Mouse (Mus musculus) stomach, postnatal 0 days (tissue): ENCODE measurements around the gene Cryba4. TPM values are rescaled to one million over a fixed set of nuclear protein-coding genes. Genes with fewer than 3 reads are reported as not detected.

ENCODE experiments used
- ATAC-seq: fragments of 200-750 bp; cut with Nextera tagmentation; 2 replicates; pipeline ENCODE4 v1.8.0; 2017; ENCODE audit not compliant: low FRiP score, low TSS enrichment
- DNase-seq: peaks from one replicate; pipeline ENCODE4 v3.0.0-alpha.2; 2016; ENCODE audit warnings: low spot score
- H3K27ac ChIP-seq: fragments of 300-500 bp; sonication (generic); replicated peaks from 2 replicates; pipeline ENCODE4 v1.5.1; 2014; ENCODE audit warnings: mild to moderate bottlenecking, control low read depth
- H3K27me3 ChIP-seq: fragments of 300-500 bp; sonication (generic); 2 replicates; pipeline ENCODE4 v1.6.1; 2014; ENCODE audit warnings: low read length; ENCODE audit not compliant: control insufficient read depth, insufficient read depth
- H3K36me3 ChIP-seq: fragments of 300-500 bp; sonication (generic); 2 replicates; pipeline ENCODE4 v1.6.1; 2014; ENCODE audit warnings: low read length, mixed read lengths; ENCODE audit not compliant: control insufficient read depth, insufficient read depth
- H3K4me1 ChIP-seq: fragments of 300-500 bp; sonication (generic); replicated peaks from 2 replicates; pipeline ENCODE4 v1.6.1; 2014; ENCODE audit warnings: antibody characterized with exemption; ENCODE audit not compliant: control insufficient read depth, insufficient read depth
- H3K4me2 ChIP-seq: fragments of 300-500 bp; sonication (generic); replicated peaks from 2 replicates; pipeline ENCODE4 v1.6.1; 2014; ENCODE audit warnings: low read depth, mild to moderate bottlenecking, control low read depth, moderate library complexity
- H3K4me3 ChIP-seq: fragments of 300-500 bp; sonication (generic); 2 replicates; pipeline ENCODE4 v1.5.1; 2014; ENCODE audit warnings: low read depth, low read length, control low read depth
- H3K9ac ChIP-seq: fragments of 300-500 bp; sonication (generic); 2 replicates; pipeline ENCODE4 v1.6.1; 2014; ENCODE audit warnings: mild to moderate bottlenecking, low read length, control low read depth, mixed read lengths
- H3K9me3 ChIP-seq: fragments of 300-500 bp; sonication (generic); 2 replicates; pipeline ENCODE4 v1.6.1; 2016; ENCODE audit warnings: low read length; ENCODE audit not compliant: control insufficient read depth
- CTCF ChIP-seq: IDR thresholded peaks from 2 replicates; pipeline ENCODE4 v1.5.1; 2016; ENCODE audit warnings: antibody characterized with exemption, low read depth, mild to moderate bottlenecking, moderate library complexity
- EP300 ChIP-seq: optimal IDR thresholded peaks from 2 replicates; pipeline ENCODE3; 2016; ENCODE audit warnings: antibody characterized with exemption
- WGBS: fragments of 180-500 bp; shearing (Covaris S2); extraction: QIAGEN DNeasy Blood & Tissue Kit; methylation state at CpG from one replicate; pipeline ENCODE4 v1.1.7; 2014; 5-methylcytosine and 5-hydroxymethylcytosine counted together
- polyA plus RNA-seq: library from polyadenylated mRNA; unstranded; fragments of >200 nt; fragmentation: Nextera tagmentation; extraction: Ambion mirVana; gene quantifications from 2 replicates; pipeline ENCODE4 v1.2.1, GENCODE M21; 2015

Gene Cryba4
- polyA plus RNA-seq, 1 experiment from 2014 or later: 2.2 TPM

GRCm38 (mm10) chr5:112235806-112236205 is 16.5 kb downstream of the Cryba4 start:
- H3K9ac ChIP-seq: no peak overlapping the region
- no peaks in the 10 kb centered on the region for H3K4me1 ChIP-seq
- H3K27me3 ChIP-seq: no peaks in the 10 kb centered on the region
- no peak overlapping the region for H3K27ac ChIP-seq
- H3K4me3 ChIP-seq: no peak overlapping the region
- DNase-seq: no peak
- WGBS: 56% methylated on average over 5 of the region's 5 CpGs
- H3K36me3 ChIP-seq: no peaks in the 10 kb centered on the region
- no peak for ATAC-seq
- no peaks in the 10 kb centered on the region for H3K9me3 ChIP-seq
- TF ChIP-seq CTCF (no peak), EP300 (no peak)
- no peak overlapping the region for H3K4me2 ChIP-seq

GRCm38 (mm10) chr5:112228240-112229076 is 23.9 kb downstream of the Cryba4 start:
- Histone ChIP-seq H3K9me3 (no peaks in the 10 kb centered on the region), H3K4me2 (peak overlapping the region; percentile 45), H3K4me3 (peak overlapping the region; percentile 14), H3K27ac (no peak overlapping the region), H3K9ac (no peak overlapping the region), H3K27me3 (peaks cover 15% of the 10 kb centered on the region; the same call in 1 of the 2 replicates), H3K4me1 (no peaks in the 10 kb centered on the region), H3K36me3 (no peaks in the 10 kb centered on the region)
- TF ChIP-seq CTCF (no peak), EP300 (no peak)
- peak; percentile 30 for DNase-seq
- WGBS: under 1% methylated on average over 57 of the region's 57 CpGs
- ATAC-seq: peak; percentile 29; the same call in 1 of the 2 replicates

GRCm38 (mm10) chr5:112227898-112228239 is 24.4 kb downstream of the Cryba4 start:
- peak overlapping the region; percentile 22; the same call in 1 of the 2 replicates for H3K4me3 ChIP-seq
- no peaks in the 10 kb centered on the region for H3K36me3 ChIP-seq
- H3K9me3 ChIP-seq: no peaks in the 10 kb centered on the region
- TF ChIP-seq CTCF (no peak), EP300 (no peak)
- WGBS: 2% methylated on average over 13 of the region's 13 CpGs
- H3K9ac ChIP-seq: no peak overlapping the region
- ATAC-seq: no peak
- H3K4me2 ChIP-seq: peak overlapping the region; percentile 41
- DNase-seq: no peak
- peaks cover 15% of the 10 kb centered on the region; the same call in 1 of the 2 replicates for H3K27me3 ChIP-seq
- no peak overlapping the region for H3K27ac ChIP-seq
- no peaks in the 10 kb centered on the region for H3K4me1 ChIP-seq

DNA sequence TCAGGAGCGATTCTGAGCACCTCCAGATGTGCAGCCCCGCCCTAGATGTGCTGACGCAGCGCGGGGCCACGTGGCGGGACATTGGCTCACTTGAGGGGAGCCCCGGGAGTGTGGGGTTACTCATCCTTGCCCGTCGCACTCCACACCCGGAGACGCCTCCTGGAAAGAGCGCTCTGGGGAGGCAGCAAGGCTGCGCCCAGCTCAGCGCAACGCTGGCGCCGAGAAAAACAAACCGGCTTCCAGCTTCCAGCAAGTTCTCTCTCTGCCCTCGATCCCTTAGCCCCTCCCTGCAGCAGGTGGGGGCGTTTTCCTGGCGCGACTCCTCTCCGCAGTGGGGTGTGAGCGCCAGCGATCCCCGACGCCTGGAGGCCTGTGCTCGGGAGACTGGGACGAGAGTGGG is 25.0 kb downstream of the Cryba4 start:
- under 1% methylated on average over 30 of the region's 30 CpGs for WGBS
- Histone ChIP-seq H3K4me2 (peak overlapping the region; percentile 41), H3K9ac (peak overlapping the region; percentile 35; the same call in 1 of the 2 replicates), H3K9me3 (no peaks in the 10 kb centered on the region), H3K27me3 (peaks cover 15% of the 10 kb centered on the region; the same call in 1 of the 2 replicates), H3K4me1 (no peaks in the 10 kb centered on the region), H3K4me3 (peak overlapping the region; percentile 22), H3K27ac (no peak overlapping the region), H3K36me3 (no peaks in the 10 kb centered on the region)
- TF ChIP-seq EP300 (no peak), CTCF (no peak)
- DNase-seq: peak; percentile 45
- ATAC-seq: peak; percentile 47

- Histone ChIP-seq H3K9me3 (no peaks in the 10 kb centered on the region), H3K27me3 (peaks cover 15% of the 10 kb centered on the region; the same call in 1 of the 2 replicates), H3K9ac (no peak overlapping the region), H3K4me1 (no peaks in the 10 kb centered on the region), H3K4me3 (no peak overlapping the region), H3K4me2 (no peak overlapping the region), H3K36me3 (no peaks in the 10 kb centered on the region), H3K27ac (no peak overlapping the region)
- DNase-seq (no peak), ATAC-seq (no peak; the same call in 1 of the 2 replicates)
- 75% methylated on average over 6 of the region's 6 CpGs for WGBS
- TF ChIP-seq CTCF (no peak), EP300 (no peak)
Observed at GRCm38 (mm10) chr5:112225591-112225990, 26.7 kb downstream of the Cryba4 start.

- H3K4me2 ChIP-seq: no peak overlapping the region
- H3K36me3 ChIP-seq: no peaks in the 10 kb centered on the region
- TF ChIP-seq EP300: no peak
- no peak for TF ChIP-seq CTCF
- H3K4me1 ChIP-seq: no peaks in the 10 kb centered on the region
- no peaks in the 10 kb centered on the region for H3K9me3 ChIP-seq
- DNase-seq (no peak), ATAC-seq (no peak)
- H3K27ac ChIP-seq: no peak overlapping the region
- H3K4me3 ChIP-seq: no peak overlapping the region
- H3K9ac ChIP-seq: no peak overlapping the region
- 68% methylated on average over 8 of the region's 8 CpGs for WGBS
- no peaks in the 10 kb centered on the region for H3K27me3 ChIP-seq
Observed at GRCm38 (mm10) chr5:112220203-112220602, 32.1 kb downstream of the Cryba4 start.
